Mouse (Mus musculus): ENCODE results near the gene Zfp385c. TPM values are rescaled to one million over a fixed set of nuclear protein-coding genes. Genes with fewer than 3 reads are reported as not detected.
"Not testable (repeated sequence)": the region's sequence is repeated elsewhere in the genome, so short reads cannot be mapped to it uniquely, and the experiment has no call there.

Zfp385c gene
- polyA plus RNA-seq, 1 experiment from 2014 or later = not detected

GRCm38 (mm10) chr11:100656458-100656857, 35.8 kb downstream of the Zfp385c start:
- no peak overlapping the region for H3K9ac ChIP-seq (ENCODE audit: low read depth, low read length)
- H3K4me2 ChIP-seq (ENCODE audit: low read depth, low read length) = no peak overlapping the region
- WGBS (ENCODE audit: insufficient replicate concordance) = 28% methylated on average over 6 of the region's 6 CpGs
- H3K4me1 ChIP-seq (ENCODE audit: control insufficient read depth, low read depth, low read length) = no peaks in the 10 kb centered on the region
- H3K9me3 ChIP-seq (replicated peaks; ENCODE audit: control insufficient read depth, low read length) = no peaks in the 10 kb centered on the region
- H3K36me3 ChIP-seq (ENCODE audit: control insufficient read depth, insufficient read depth) = no peaks in the 10 kb centered on the region
- H3K27me3 ChIP-seq (ENCODE audit: control insufficient read depth, insufficient read depth, low read depth, low read length) = peaks cover 4% of the 10 kb centered on the region
- H3K4me3 ChIP-seq (ENCODE audit: low read depth, low read length) = no peak overlapping the region
- no peak overlapping the region for H3K27ac ChIP-seq (ENCODE audit: low read length)
- ATAC-seq (ENCODE audit: low read depth) = no peak

GRCm38 (mm10) chr11:100655589-100655988, 36.7 kb downstream of the Zfp385c start:
- ATAC-seq (ENCODE audit: low read depth); H3K4me3 ChIP-seq (ENCODE audit: low read depth, low read length); H3K27ac ChIP-seq (ENCODE audit: low read length); H3K9ac ChIP-seq (ENCODE audit: low read depth, low read length); H3K4me2 ChIP-seq (ENCODE audit: low read depth, low read length); H3K9me3 ChIP-seq (replicated peaks; ENCODE audit: control insufficient read depth, low read length); H3K36me3 ChIP-seq (ENCODE audit: control insufficient read depth, insufficient read depth); H3K4me1 ChIP-seq (ENCODE audit: control insufficient read depth, low read depth, low read length): not testable (repeated sequence)
- WGBS (ENCODE audit: insufficient replicate concordance) = 25% methylated on average over 2 of the region's 3 CpGs
- peaks cover 13% of the 10 kb centered on the region for H3K27me3 ChIP-seq (ENCODE audit: control insufficient read depth, insufficient read depth, low read depth, low read length)

GRCm38 (mm10) chr11:100651748-100652147, 40.5 kb downstream of the Zfp385c start:
- no peak overlapping the region for H3K4me2 ChIP-seq (ENCODE audit: low read depth, low read length)
- WGBS (ENCODE audit: insufficient replicate concordance) = 16% methylated on average over 3 of the region's 3 CpGs
- H3K27ac ChIP-seq (ENCODE audit: low read length) = no peak overlapping the region
- no peaks in the 10 kb centered on the region for H3K9me3 ChIP-seq (replicated peaks; ENCODE audit: control insufficient read depth, low read length)
- no peak for ATAC-seq (ENCODE audit: low read depth)
- no peaks in the 10 kb centered on the region for H3K4me1 ChIP-seq (ENCODE audit: control insufficient read depth, low read depth, low read length)
- H3K9ac ChIP-seq (ENCODE audit: low read depth, low read length) = no peak overlapping the region
- H3K36me3 ChIP-seq (ENCODE audit: control insufficient read depth, insufficient read depth) = no peaks in the 10 kb centered on the region
- no peak overlapping the region for H3K4me3 ChIP-seq (ENCODE audit: low read depth, low read length)
- H3K27me3 ChIP-seq (ENCODE audit: control insufficient read depth, insufficient read depth, low read depth, low read length) = peaks cover 21% of the 10 kb centered on the region

GRCm38 (mm10) chr11:100651205-100651604, 41.0 kb downstream of the Zfp385c start:
- no peak overlapping the region for H3K4me3 ChIP-seq (ENCODE audit: low read depth, low read length)
- no peaks in the 10 kb centered on the region for H3K36me3 ChIP-seq (ENCODE audit: control insufficient read depth, insufficient read depth)
- no peak overlapping the region for H3K27ac ChIP-seq (ENCODE audit: low read length)
- no peaks in the 10 kb centered on the region for H3K9me3 ChIP-seq (replicated peaks; ENCODE audit: control insufficient read depth, low read length)
- no peak overlapping the region for H3K9ac ChIP-seq (ENCODE audit: low read depth, low read length)
- no peak for ATAC-seq (ENCODE audit: low read depth)
- peaks cover 21% of the 10 kb centered on the region for H3K27me3 ChIP-seq (ENCODE audit: control insufficient read depth, insufficient read depth, low read depth, low read length)
- H3K4me1 ChIP-seq (ENCODE audit: control insufficient read depth, low read depth, low read length) = no peaks in the 10 kb centered on the region
- WGBS (ENCODE audit: insufficient replicate concordance) = 15% methylated on average over 8 of the region's 8 CpGs
- no peak overlapping the region for H3K4me2 ChIP-seq (ENCODE audit: low read depth, low read length)

GRCm38 (mm10) chr11:100648405-100648804, 43.9 kb downstream of the Zfp385c start:
- no peak overlapping the region for H3K9ac ChIP-seq (ENCODE audit: low read depth, low read length)
- 77% methylated on average over 8 of the region's 8 CpGs for WGBS (ENCODE audit: insufficient replicate concordance)
- no peaks in the 10 kb centered on the region for H3K9me3 ChIP-seq (replicated peaks; ENCODE audit: control insufficient read depth, low read length)
- no peak overlapping the region for H3K4me2 ChIP-seq (ENCODE audit: low read depth, low read length)
- H3K36me3 ChIP-seq (ENCODE audit: control insufficient read depth, insufficient read depth) = no peaks in the 10 kb centered on the region
- H3K4me1 ChIP-seq (ENCODE audit: control insufficient read depth, low read depth, low read length) = no peaks in the 10 kb centered on the region
- H3K27me3 ChIP-seq (ENCODE audit: control insufficient read depth, insufficient read depth, low read depth, low read length) = peaks cover 21% of the 10 kb centered on the region
- H3K27ac ChIP-seq (ENCODE audit: low read length) = no peak overlapping the region
- H3K4me3 ChIP-seq (ENCODE audit: low read depth, low read length) = no peak overlapping the region
- ATAC-seq (ENCODE audit: low read depth) = no peak

- no peaks in the 10 kb centered on the region for H3K4me1 ChIP-seq (ENCODE audit: control insufficient read depth, low read depth, low read length)
- no peak overlapping the region for H3K27ac ChIP-seq (ENCODE audit: low read length)
- H3K9me3 ChIP-seq (replicated peaks; ENCODE audit: control insufficient read depth, low read length) = no peaks in the 10 kb centered on the region
- peaks cover 15% of the 10 kb centered on the region for H3K27me3 ChIP-seq (ENCODE audit: control insufficient read depth, insufficient read depth, low read depth, low read length)
- WGBS (ENCODE audit: insufficient replicate concordance) = 5% methylated on average over 1 of the region's 1 CpGs
- H3K9ac ChIP-seq (ENCODE audit: low read depth, low read length) = no peak overlapping the region
- H3K36me3 ChIP-seq (ENCODE audit: control insufficient read depth, insufficient read depth) = no peaks in the 10 kb centered on the region
- no peak overlapping the region for H3K4me2 ChIP-seq (ENCODE audit: low read depth, low read length)
- no peak overlapping the region for H3K4me3 ChIP-seq (ENCODE audit: low read depth, low read length)
- no peak for ATAC-seq (ENCODE audit: low read depth)
Observed at GRCm38 (mm10) chr11:100646265-100646664, 46.0 kb downstream of the Zfp385c start.

- no peak for ATAC-seq (ENCODE audit: low read depth)
- Histone ChIP-seq H3K9ac (ENCODE audit: low read depth, low read length) (no peak overlapping the region), H3K27ac (ENCODE audit: low read length) (no peak overlapping the region), H3K36me3 (ENCODE audit: control insufficient read depth, insufficient read depth) (no peaks in the 10 kb centered on the region), H3K4me1 (ENCODE audit: control insufficient read depth, low read depth, low read length) (no peaks in the 10 kb centered on the region), H3K27me3 (ENCODE audit: control insufficient read depth, insufficient read depth, low read depth, low read length) (peaks cover 22% of the 10 kb centered on the region), H3K9me3 (replicated peaks; ENCODE audit: control insufficient read depth, low read length) (no peaks in the 10 kb centered on the region), H3K4me3 (ENCODE audit: low read depth, low read length) (no peak overlapping the region), H3K4me2 (ENCODE audit: low read depth, low read length) (no peak overlapping the region)
- 70% methylated on average over 15 of the region's 15 CpGs for WGBS (ENCODE audit: insufficient replicate concordance)
Observed at GRCm38 (mm10) chr11:100643612-100644575, 48.4 kb downstream of the Zfp385c start.

- Histone ChIP-seq H3K9ac (ENCODE audit: low read depth, low read length) (no peak overlapping the region), H3K9me3 (replicated peaks; ENCODE audit: control insufficient read depth, low read length) (no peaks in the 10 kb centered on the region), H3K4me2 (ENCODE audit: low read depth, low read length) (peak overlapping the region; percentile 43), H3K36me3 (ENCODE audit: control insufficient read depth, insufficient read depth) (no peaks in the 10 kb centered on the region), H3K4me1 (ENCODE audit: control insufficient read depth, low read depth, low read length) (no peaks in the 10 kb centered on the region), H3K4me3 (ENCODE audit: low read depth, low read length) (0 out of 2 replicates have a peak overlapping the region, but pooled peaks have one; percentile 17), H3K27me3 (ENCODE audit: control insufficient read depth, insufficient read depth, low read depth, low read length) (peaks cover 22% of the 10 kb centered on the region), H3K27ac (ENCODE audit: low read length) (no peak overlapping the region)
- WGBS (ENCODE audit: insufficient replicate concordance) = 7% methylated on average over 52 of the region's 52 CpGs
- ATAC-seq (ENCODE audit: low read depth) = no peak
Observed at GRCm38 (mm10) chr11:100640159-100640906, 51.9 kb downstream of the Zfp385c start.

- H3K27ac ChIP-seq (ENCODE audit: low read length) = no peak overlapping the region
- peaks cover 9% of the 10 kb centered on the region for H3K27me3 ChIP-seq (ENCODE audit: control insufficient read depth, insufficient read depth, low read depth, low read length)
- no peak overlapping the region for H3K9ac ChIP-seq (ENCODE audit: low read depth, low read length)
- no peak for ATAC-seq (ENCODE audit: low read depth)
- no peak overlapping the region for H3K4me2 ChIP-seq (ENCODE audit: low read depth, low read length)
- 49% methylated on average over 7 of the region's 7 CpGs for whole genome bisulfite sequencing (ENCODE audit: insufficient replicate concordance)
- no peaks in the 10 kb centered on the region for H3K9me3 ChIP-seq (replicated peaks; ENCODE audit: control insufficient read depth, low read length)
- H3K4me1 ChIP-seq (ENCODE audit: control insufficient read depth, low read depth, low read length) = no peaks in the 10 kb centered on the region
- H3K36me3 ChIP-seq (ENCODE audit: control insufficient read depth, insufficient read depth) = no peaks in the 10 kb centered on the region
- no peak overlapping the region for H3K4me3 ChIP-seq (ENCODE audit: low read depth, low read length)
Observed at GRCm38 (mm10) chr11:100634530-100634929, 57.7 kb downstream of the Zfp385c start.

Measured in liver, embryonic 16.5 days (tissue).